Mouse (Mus musculus): Measurements from ENCODE around the gene Klf3.

GRCm38 (mm10) chr5:64820138-64820537 is 16.9 kb downstream of the Klf3 start:
- TF ChIP-seq CTCF (IDR thresholded peaks at IDR 0.05; ENCODE audit: low read depth) = no peak
- TF ChIP-seq EP300 (IDR thresholded peaks at IDR 0.05; ENCODE audit: low read depth) = no peak

Data from liver, embryonic 14.5 days (tissue).